Mouse (Mus musculus) G1E (cell line): ENCODE data around the gene Arl14. TPM values are rescaled to one million over a fixed set of nuclear protein-coding genes. Genes with fewer than 3 reads are reported as not detected.
A peak's percentile ranks its signal among the peaks of the same experiment; 100 is the strongest.

Experiments used
- ATAC-seq: 2 replicates; pipeline ENCODE4 v1.8.0; 2016; ENCODE audit warnings: mild to moderate bottlenecking; ENCODE audit not compliant: insufficient number of reproducible peaks, poor library complexity, low FRiP score, severe bottlenecking; ENCODE audit errors: extremely low read depth
- DNase-seq: peaks from one replicate; pipeline ENCODE4 v3.0.0; 2012; ENCODE audit warnings: low spot score
- H3K27me3 ChIP-seq: 2 replicates; pipeline ENCODE4 v1.6.1; 2012; ENCODE audit warnings: mild to moderate bottlenecking, low read length, inconsistent platforms; ENCODE audit not compliant: insufficient read depth
- H3K36me3 ChIP-seq: replicated peaks from 2 replicates; pipeline ENCODE3; 2012; ENCODE audit warnings: mild to moderate bottlenecking, inconsistent platforms
- H3K4me1 ChIP-seq: 2 replicates; pipeline ENCODE4 v1.6.1; 2012; ENCODE audit warnings: low read depth, low read length, inconsistent platforms, mixed read lengths; ENCODE audit not compliant: insufficient read depth
- H3K4me3 ChIP-seq: 2 replicates; pipeline ENCODE4 v1.5.1; 2012; ENCODE audit warnings: low read depth, mild to moderate bottlenecking, inconsistent platforms, low read length, moderate library complexity, mixed read lengths
- H3K9me3 ChIP-seq: replicated peaks from 2 replicates; pipeline ENCODE4 v1.6.1; 2012; ENCODE audit warnings: inconsistent platforms
- CTCF ChIP-seq: IDR thresholded peaks from 2 replicates; pipeline ENCODE4 v1.5.1; 2012; ENCODE audit warnings: low read depth, low read length, inconsistent platforms, mixed read lengths
- GATA1 ChIP-seq: IDR thresholded peaks from 2 replicates; pipeline ENCODE4 v1.6.1; 2012; ENCODE audit warnings: borderline replicate concordance, low read length, inconsistent platforms, mixed read lengths
- GATA2 ChIP-seq: IDR thresholded peaks from 2 replicates; pipeline ENCODE4 v1.6.1; 2012; ENCODE audit warnings: low read depth, low read length, inconsistent platforms, borderline replicate concordance
- POLR2AphosphoS5 ChIP-seq: IDR thresholded peaks from 2 replicates; pipeline ENCODE4 v1.6.1; 2012; ENCODE audit warnings: low read depth, low read length, inconsistent platforms; ENCODE audit not compliant: insufficient replicate concordance
- TAL1 ChIP-seq: conservative IDR thresholded peaks from 2 replicates; pipeline ENCODE4 v1.6.1; 2012; ENCODE audit warnings: low read depth, low read length, inconsistent platforms, mixed read lengths
- polyA plus RNA-seq: library from polyadenylated mRNA; stranded (reverse); fragments of >175 nt; gene quantifications from 2 replicates; pipeline ENCODE4 v1.2.3, GENCODE M21; 2012
- total RNA-seq, 2 experiments: library from RNA; stranded (forward) in 1 of 2; stranded (reverse) in 1 of 2; fragments of 200-1000 nt in 1 of 2; fragments of >200 nt in 1 of 2; fragmentation: Nextera tagmentation in 1 of 2; gene quantifications; 2 replicates each; pipeline ENCODE4 v1.2.3; 2014 to 2017

Arl14 gene
- total and polyA plus RNA-seq, 3 experiments, result not detected

DNA sequence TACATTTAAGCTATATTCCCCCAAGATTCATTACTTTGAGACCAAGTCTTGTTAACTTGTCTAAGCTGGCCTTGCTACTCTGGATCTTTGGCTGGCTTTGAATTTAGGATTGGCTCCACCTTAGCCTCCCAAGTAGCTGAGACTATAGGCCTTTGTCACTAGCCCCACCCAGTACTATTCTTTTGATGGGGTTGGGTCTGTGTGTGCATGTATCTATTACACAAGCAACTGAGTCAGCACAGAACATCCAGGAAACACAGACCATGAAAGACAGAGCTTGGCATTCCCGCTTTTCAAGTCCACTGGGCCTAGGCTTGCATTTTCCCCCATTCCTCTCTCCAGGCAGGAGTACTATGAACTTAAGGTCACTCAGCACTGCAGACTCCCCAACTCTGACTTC, 12.3 kb downstream of the Arl14 start:
- no peak for TF ChIP-seq CTCF
- TF ChIP-seq TAL1, result no peak
- no peak for TF ChIP-seq GATA1
- TF ChIP-seq GATA2, result no peak
- TF ChIP-seq POLR2AphosphoS5, result no peak
- no peak overlapping the region for H3K4me3 ChIP-seq
- no peaks in the 10 kb centered on the region for H3K9me3 ChIP-seq
- ATAC-seq (no peak), DNase-seq (no peak)
- H3K27me3 ChIP-seq, result peaks cover 6% of the 10 kb centered on the region; the same call in 1 of the 2 replicates
- no peaks in the 10 kb centered on the region; the same call in 1 of the 2 replicates for H3K4me1 ChIP-seq
- no peaks in the 10 kb centered on the region for H3K36me3 ChIP-seq

DNA sequence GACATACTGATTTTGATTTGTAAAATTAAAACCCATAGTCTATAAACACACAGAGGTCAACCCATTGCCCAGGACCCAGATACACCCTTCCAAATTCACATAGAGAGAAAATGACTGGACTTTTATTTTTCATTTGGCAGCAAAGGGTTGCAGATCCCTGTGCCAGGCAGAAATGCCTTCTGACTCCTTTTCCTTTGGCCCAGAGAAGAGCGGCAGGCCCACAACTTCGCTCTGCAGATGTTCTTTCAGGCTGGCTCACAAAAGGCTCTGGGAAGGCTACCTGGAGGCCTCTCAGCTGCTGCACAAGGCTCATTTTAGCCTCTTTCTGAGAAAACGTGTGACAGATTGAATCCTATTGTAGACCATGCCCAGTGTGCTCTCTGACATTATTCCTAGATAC, 13.6 kb downstream of the Arl14 start:
- Histone ChIP-seq H3K36me3 (no peaks in the 10 kb centered on the region), H3K4me1 (no peaks in the 10 kb centered on the region; the same call in 1 of the 2 replicates), H3K9me3 (no peaks in the 10 kb centered on the region), H3K4me3 (no peak overlapping the region), H3K27me3 (peaks cover 8% of the 10 kb centered on the region; the same call in 1 of the 2 replicates)
- no peak for ATAC-seq
- TF ChIP-seq POLR2AphosphoS5 (no peak), GATA2 (no peak), CTCF (no peak), GATA1 (no peak), TAL1 (no peak)
- DNase-seq, result no peak

DNA sequence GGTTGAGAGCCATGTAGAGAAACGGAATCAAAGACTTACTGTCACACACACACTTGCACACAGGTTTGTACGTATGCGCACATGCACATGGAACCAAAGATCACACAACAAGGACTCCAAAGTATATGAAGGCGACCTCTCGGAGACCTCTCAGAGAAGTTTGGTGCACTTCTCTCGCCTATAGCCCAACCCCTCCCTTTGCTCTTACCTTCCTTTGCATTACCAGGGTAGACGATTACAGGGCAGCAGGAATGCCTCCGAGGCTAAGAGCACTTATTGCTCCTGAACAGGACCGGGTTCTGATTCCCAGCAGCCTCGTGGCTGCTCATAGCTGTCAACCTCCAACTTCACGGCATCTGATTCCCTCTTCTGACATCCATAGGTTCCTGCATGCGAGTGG, 14.3 kb downstream of the Arl14 start:
- no peaks in the 10 kb centered on the region; the same call in 1 of the 2 replicates for H3K4me1 ChIP-seq
- H3K36me3 ChIP-seq, result no peaks in the 10 kb centered on the region
- no peak for ATAC-seq
- H3K9me3 ChIP-seq, result no peaks in the 10 kb centered on the region
- peaks cover 7% of the 10 kb centered on the region; the same call in 1 of the 2 replicates for H3K27me3 ChIP-seq
- H3K4me3 ChIP-seq, result no peak overlapping the region
- DNase-seq, result no peak
- TF ChIP-seq GATA1 (no peak), GATA2 (no peak)

DNA sequence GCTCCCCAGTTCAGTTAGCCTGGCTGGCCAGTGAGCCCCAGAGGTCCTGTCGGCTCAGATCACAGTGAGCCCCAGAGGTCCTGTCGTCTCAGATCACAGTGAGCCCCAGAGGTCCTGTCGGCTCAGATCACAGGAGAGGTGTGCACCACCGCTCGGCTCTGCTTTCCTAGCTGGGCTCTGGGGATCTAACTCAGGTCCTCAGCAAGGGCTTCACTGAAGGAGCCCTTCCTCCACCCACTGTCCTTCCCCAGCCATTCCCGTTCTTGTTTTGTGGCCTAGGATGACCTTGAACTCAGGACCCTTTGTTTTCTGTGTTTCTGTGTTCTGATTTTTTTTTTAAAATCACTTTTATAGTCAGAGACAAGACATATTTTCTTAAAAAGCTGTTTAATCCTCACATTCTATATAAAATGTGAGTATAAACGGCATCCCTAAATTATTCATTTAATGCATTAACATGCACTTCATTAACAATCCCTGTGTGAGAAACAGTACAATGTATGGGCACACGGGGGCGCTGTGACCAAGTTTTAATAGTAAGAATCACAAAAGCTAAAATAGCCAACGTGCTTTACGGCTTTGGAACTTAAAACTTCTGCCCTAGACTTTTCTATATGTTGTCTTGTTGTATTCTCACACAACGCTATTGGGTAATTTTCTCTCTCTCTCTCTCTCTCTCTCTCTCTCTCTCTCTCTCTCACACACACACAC, 16.1 kb downstream of the Arl14 start:
- TF ChIP-seq GATA2 (no peak), GATA1 (no peak), POLR2AphosphoS5 (no peak), CTCF (peak; percentile 24; the same call in 1 of the 2 replicates)
- Histone ChIP-seq H3K27me3 (peaks cover 13% of the 10 kb centered on the region), H3K36me3 (no peaks in the 10 kb centered on the region), H3K4me3 (no peak overlapping the region), H3K9me3 (no peaks in the 10 kb centered on the region), H3K4me1 (no peaks in the 10 kb centered on the region; the same call in 1 of the 2 replicates)
- ATAC-seq (peak; percentile 34; the same call in 1 of the 2 replicates), DNase-seq (no peak)

DNA sequence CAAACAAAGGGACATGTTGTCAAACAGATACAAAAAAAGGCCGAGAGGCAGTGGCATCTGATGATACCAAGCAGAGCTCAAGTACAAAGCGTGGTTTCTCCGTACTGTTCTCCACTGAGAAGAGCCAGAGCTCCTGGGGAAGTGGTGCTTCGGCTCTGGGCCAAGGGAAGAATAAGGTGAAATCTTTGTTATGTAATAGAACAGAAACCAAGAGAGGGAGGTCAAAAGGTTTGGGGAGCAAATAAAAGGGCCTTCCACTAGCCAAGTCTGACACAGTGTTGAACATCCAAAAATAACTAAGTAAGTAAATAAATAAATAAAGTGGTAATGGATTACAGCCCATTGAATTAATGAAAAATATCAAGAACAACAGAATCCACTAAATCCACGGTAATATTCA, 17.0 kb downstream of the Arl14 start:
- peaks cover 14% of the 10 kb centered on the region for H3K27me3 ChIP-seq
- no peaks in the 10 kb centered on the region; the same call in 1 of the 2 replicates for H3K4me1 ChIP-seq
- TF ChIP-seq GATA2 (no peak), GATA1 (no peak), CTCF (no peak), POLR2AphosphoS5 (no peak), TAL1 (no peak)
- ATAC-seq (no peak), DNase-seq (no peak)
- no peak overlapping the region for H3K4me3 ChIP-seq
- H3K9me3 ChIP-seq, result no peaks in the 10 kb centered on the region
- no peaks in the 10 kb centered on the region for H3K36me3 ChIP-seq

DNA sequence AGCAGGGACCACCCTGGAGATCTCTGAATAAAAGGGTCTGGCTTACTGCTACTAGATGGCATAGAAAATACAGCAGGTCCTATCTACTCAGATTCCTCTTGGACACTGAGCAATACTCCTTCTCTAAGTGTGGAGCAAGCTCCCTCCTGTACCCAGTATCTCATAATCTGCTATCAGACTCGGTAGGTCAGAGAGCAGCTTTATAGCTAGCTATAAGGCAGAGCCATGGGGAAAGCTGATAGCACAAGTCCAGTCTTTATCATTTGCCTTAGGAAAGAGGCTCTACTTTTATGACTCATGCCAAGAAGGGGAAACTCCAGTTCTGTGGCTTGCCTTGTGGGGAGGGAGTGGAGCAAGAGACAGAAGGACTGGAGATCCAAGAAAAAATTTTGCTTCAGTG, 18.8 kb downstream of the Arl14 start:
- no peak for DNase-seq
- TF ChIP-seq CTCF (no peak), POLR2AphosphoS5 (no peak), TAL1 (no peak), GATA1 (no peak), GATA2 (no peak)
- Histone ChIP-seq H3K9me3 (no peaks in the 10 kb centered on the region), H3K36me3 (no peaks in the 10 kb centered on the region), H3K27me3 (peaks cover 18% of the 10 kb centered on the region), H3K4me3 (no peak overlapping the region), H3K4me1 (no peaks in the 10 kb centered on the region; the same call in 1 of the 2 replicates)
- ATAC-seq, result no peak
